Mouse (Mus musculus) liver, embryonic 13.5 days (tissue): ENCODE data around the gene Camk2n1. TPM values are rescaled to one million over a fixed set of nuclear protein-coding genes. Genes with fewer than 3 reads are reported as not detected.

Source experiments
- ATAC-seq: fragments of 200-750 bp; cut with Nextera tagmentation; 2 replicates; pipeline ENCODE4 v1.8.0; 2017; ENCODE audit warnings: low read depth, mild to moderate bottlenecking, moderate number of reproducible peaks, moderate library complexity
- DNase-seq: peaks from one replicate; pipeline ENCODE4 v3.0.0; 2022
- H3K27ac ChIP-seq: fragments of 300-500 bp; sonication (generic); 2 replicates; pipeline ENCODE4 v1.5.1; 2015; ENCODE audit warnings: moderate library complexity, mild to moderate bottlenecking, inconsistent platforms
- H3K27me3 ChIP-seq: fragments of 300-500 bp; sonication (generic); 2 replicates; pipeline ENCODE4 v1.6.1; 2015; ENCODE audit warnings: mild to moderate bottlenecking, inconsistent platforms
- H3K36me3 ChIP-seq: fragments of 300-500 bp; sonication (generic); 2 replicates; pipeline ENCODE4 v1.6.1; 2015; ENCODE audit warnings: mild to moderate bottlenecking, inconsistent platforms
- H3K4me1 ChIP-seq: fragments of 300-500 bp; sonication (generic); replicated peaks from 2 replicates; pipeline ENCODE4 v1.6.1; 2015; ENCODE audit warnings: inconsistent platforms
- H3K4me2 ChIP-seq: fragments of 300-500 bp; sonication (generic); 2 replicates; pipeline ENCODE4 v1.6.1; 2015; ENCODE audit warnings: inconsistent platforms, mild to moderate bottlenecking, moderate library complexity
- H3K4me3 ChIP-seq: fragments of 300-500 bp; sonication (generic); replicated peaks from 2 replicates; pipeline ENCODE4 v1.5.1; 2015; ENCODE audit warnings: mild to moderate bottlenecking, inconsistent platforms
- H3K9ac ChIP-seq: fragments of 300-500 bp; sonication (generic); 2 replicates; pipeline ENCODE4 v1.6.1; 2015; ENCODE audit warnings: mild to moderate bottlenecking, inconsistent platforms
- H3K9me3 ChIP-seq: fragments of 300-500 bp; sonication (generic); replicated peaks from 2 replicates; pipeline ENCODE4 v1.6.1; 2016; ENCODE audit warnings: inconsistent platforms
- WGBS: fragments of 180-500 bp; shearing (Covaris S2); methylation state at CpG from one replicate; pipeline ENCODE4 v1.1.7; 2015; ENCODE audit not compliant: insufficient replicate concordance; 5-methylcytosine and 5-hydroxymethylcytosine counted together
- polyA plus RNA-seq: library from polyadenylated mRNA; unstranded; fragments of >200 nt; fragmentation: Nextera tagmentation; extraction: Ambion mirVana; gene quantifications from 2 replicates; pipeline ENCODE4 v1.2.1, GENCODE M21; 2015

Gene Camk2n1
- polyA plus RNA-seq, 1 experiment from 2014 or later: 1.3 TPM

GRCm38 (mm10) chr4:138499856-138500645, 45.9 kb downstream of the Camk2n1 start:
- ATAC-seq (no peak), DNase-seq (no peak)
- Histone ChIP-seq H3K27me3 (peaks cover 18% of the 10 kb centered on the region), H3K9ac (no peak overlapping the region), H3K36me3 (no peaks in the 10 kb centered on the region), H3K27ac (no peak overlapping the region), H3K4me1 (no peaks in the 10 kb centered on the region), H3K4me3 (no peak overlapping the region), H3K4me2 (no peak overlapping the region), H3K9me3 (no peaks in the 10 kb centered on the region)
- WGBS: 74% methylated on average over 21 of the region's 21 CpGs

- Histone ChIP-seq H3K36me3 (no peaks in the 10 kb centered on the region), H3K4me1 (no peaks in the 10 kb centered on the region), H3K4me2 (no peak overlapping the region), H3K27me3 (peaks cover 28% of the 10 kb centered on the region), H3K4me3 (no peak overlapping the region), H3K9me3 (no peaks in the 10 kb centered on the region), H3K9ac (no peak overlapping the region), H3K27ac (no peak overlapping the region)
- DNase-seq: no peak
- 44% methylated on average over 5 of the region's 5 CpGs for WGBS
- no peak for ATAC-seq
Observed at GRCm38 (mm10) chr4:138501048-138501447, 46.9 kb downstream of the Camk2n1 start.

DNA sequence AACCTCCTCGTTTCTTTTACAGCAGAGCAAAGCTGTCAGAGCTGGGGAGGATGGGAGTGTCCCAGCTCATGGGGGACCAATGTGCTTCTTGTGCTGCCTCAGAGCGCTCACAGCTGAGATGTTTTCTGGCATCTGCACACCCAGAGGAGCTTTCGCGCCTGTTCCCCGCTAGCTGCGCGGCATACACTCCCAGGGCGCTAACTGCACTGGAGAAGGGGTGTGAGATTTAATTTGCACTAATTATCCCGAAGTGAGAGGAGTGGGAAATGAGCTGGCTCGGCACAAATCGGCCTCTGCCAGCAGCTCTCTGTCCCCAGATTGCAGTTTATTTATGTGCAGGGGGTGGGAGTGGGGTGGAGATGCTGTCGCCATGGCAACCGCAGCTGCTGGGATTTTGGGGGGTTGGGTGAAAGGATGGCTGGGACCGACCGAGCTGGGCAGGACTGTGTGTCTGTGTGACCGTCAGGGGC, 50.6 kb downstream of the Camk2n1 start:
- no peaks in the 10 kb centered on the region for H3K4me1 ChIP-seq
- no peak for ATAC-seq
- no peaks in the 10 kb centered on the region for H3K9me3 ChIP-seq
- H3K27ac ChIP-seq: no peak overlapping the region
- no peak overlapping the region for H3K4me2 ChIP-seq
- H3K9ac ChIP-seq: no peak overlapping the region
- no peak for DNase-seq
- no peak overlapping the region for H3K4me3 ChIP-seq
- peaks cover 29% of the 10 kb centered on the region for H3K27me3 ChIP-seq
- whole genome bisulfite sequencing: 6% methylated on average over 16 of the region's 16 CpGs
- H3K36me3 ChIP-seq: no peaks in the 10 kb centered on the region

DNA sequence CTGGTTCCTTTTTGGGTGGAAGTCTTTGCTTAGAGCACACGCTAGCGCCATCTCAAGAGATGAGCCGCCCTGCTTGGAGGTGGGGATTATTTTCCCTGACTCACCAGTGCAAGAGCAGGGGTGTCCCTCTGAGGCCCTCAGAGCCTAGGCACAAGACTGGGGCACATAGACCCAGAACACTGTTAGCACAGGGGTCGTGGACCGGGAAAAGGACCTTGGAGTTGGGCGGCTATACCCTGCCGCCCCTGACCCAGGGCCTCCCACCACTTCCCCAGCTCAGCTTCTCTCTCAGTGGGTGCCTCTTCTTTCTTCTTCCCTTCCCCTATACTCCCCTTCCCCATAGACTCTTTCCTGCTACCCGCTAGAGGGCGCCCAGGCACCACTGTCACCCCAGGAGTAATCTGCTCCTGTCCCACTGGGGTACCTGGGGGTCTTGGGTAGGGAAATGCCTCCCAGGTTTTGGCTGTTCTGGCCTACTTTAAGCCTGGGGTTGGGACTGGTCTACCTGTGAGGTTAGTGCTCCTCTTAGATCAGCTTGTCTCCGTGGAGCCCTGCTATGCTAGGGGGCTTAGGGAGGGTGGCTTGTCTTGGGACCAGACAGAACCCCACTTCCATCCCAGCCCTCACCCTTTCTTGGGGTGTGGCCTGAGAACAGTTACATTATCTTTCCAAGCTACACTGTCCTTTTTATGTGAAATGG, 51.2 kb downstream of the Camk2n1 start:
- Histone ChIP-seq H3K9ac (no peak overlapping the region), H3K4me3 (no peak overlapping the region), H3K4me1 (no peaks in the 10 kb centered on the region), H3K27me3 (peaks cover 29% of the 10 kb centered on the region), H3K27ac (no peak overlapping the region), H3K9me3 (no peaks in the 10 kb centered on the region), H3K4me2 (no peak overlapping the region), H3K36me3 (no peaks in the 10 kb centered on the region)
- ATAC-seq: no peak
- 3% methylated on average over 10 of the region's 10 CpGs for WGBS
- DNase-seq: no peak

- H3K9ac ChIP-seq: no peak overlapping the region
- H3K36me3 ChIP-seq: no peaks in the 10 kb centered on the region
- ATAC-seq: no peak
- H3K4me1 ChIP-seq: no peaks in the 10 kb centered on the region
- no peak overlapping the region for H3K4me3 ChIP-seq
- peaks cover 29% of the 10 kb centered on the region for H3K27me3 ChIP-seq
- no peak overlapping the region for H3K4me2 ChIP-seq
- no peaks in the 10 kb centered on the region for H3K9me3 ChIP-seq
- WGBS: 40% methylated on average over 6 of the region's 6 CpGs
- no peak overlapping the region for H3K27ac ChIP-seq
- DNase-seq: no peak
Observed at GRCm38 (mm10) chr4:138507903-138508302, 53.8 kb downstream of the Camk2n1 start.

Other genes with a start within 250 kb of the Camk2n1 start
- 43.5 and 50.9 TPM in 2 replicates for gene Hp1bp3, start 238.0 kb upstream of the Camk2n1 start, polyA plus RNA-seq
- gene Sh2d5, start 203.9 kb upstream of the Camk2n1 start, polyA plus RNA-seq: 0.64 and 0.65 TPM in 2 replicates
- gene Kif17, start 203.9 kb upstream of the Camk2n1 start, polyA plus RNA-seq: 0.23 and 0.32 TPM in 2 replicates
- 173 and 182 TPM in 2 replicates for gene Ddost, start 149.6 kb upstream of the Camk2n1 start, polyA plus RNA-seq
- gene Pink1, start 128.0 kb upstream of the Camk2n1 start, polyA plus RNA-seq: 25.7 and 26.7 TPM in 2 replicates
- 4.7 and 5.2 TPM in 2 replicates for gene Cda, start 86.3 kb upstream of the Camk2n1 start, polyA plus RNA-seq
- gene Fam43b, start 57.8 kb upstream of the Camk2n1 start, polyA plus RNA-seq: not detected in 2 replicates
- gene Mul1, start 19.6 kb upstream of the Camk2n1 start, polyA plus RNA-seq: 11.2 and 11.4 TPM in 2 replicates
- gene Vwa5b1, start 181.6 kb downstream of the Camk2n1 start, polyA plus RNA-seq: not detected in 2 replicates